Mouse (Mus musculus) heart, postnatal 0 days (tissue): ENCODE data around the gene Iqcf3. TPM values are rescaled to one million over a fixed set of nuclear protein-coding genes. Genes with fewer than 3 reads are reported as not detected.

ENCODE experiments used
- ATAC-seq: fragments of 200-750 bp; cut with Nextera tagmentation; 2 replicates; pipeline ENCODE4 v1.8.0; 2017; ENCODE audit warnings: low read depth, moderate number of reproducible peaks, moderate library complexity; ENCODE audit not compliant: insufficient read depth
- DNase-seq: peaks from one replicate; pipeline ENCODE4 v3.0.0-alpha.2; 2016; ENCODE audit warnings: low spot score
- H3K27ac ChIP-seq: fragments of 300-500 bp; sonication (generic); 2 replicates; pipeline ENCODE4 v1.5.1; 2014; ENCODE audit warnings: low read depth, mild to moderate bottlenecking
- H3K27me3 ChIP-seq: fragments of 300-500 bp; sonication (generic); 2 replicates; pipeline ENCODE4 v1.6.1; 2014; ENCODE audit warnings: low read length, mixed read lengths; ENCODE audit not compliant: control insufficient read depth, insufficient read depth
- H3K36me3 ChIP-seq: fragments of 300-500 bp; sonication (generic); replicated peaks from 2 replicates; pipeline ENCODE4 v1.6.1; 2014; ENCODE audit warnings: low read length, mixed read lengths; ENCODE audit not compliant: control insufficient read depth, insufficient read depth
- H3K4me1 ChIP-seq: fragments of 300-500 bp; sonication (generic); 2 replicates; pipeline ENCODE4 v1.6.1; 2014; ENCODE audit warnings: antibody characterized with exemption; ENCODE audit not compliant: control insufficient read depth, insufficient read depth
- H3K4me2 ChIP-seq: fragments of 300-500 bp; sonication (generic); 2 replicates; pipeline ENCODE4 v1.6.1; 2014; ENCODE audit warnings: low read depth, mild to moderate bottlenecking, low read length, moderate library complexity
- H3K4me3 ChIP-seq: fragments of 300-500 bp; sonication (generic); 2 replicates; pipeline ENCODE4 v1.5.1; 2014; ENCODE audit warnings: low read depth, low read length
- H3K9ac ChIP-seq: fragments of 300-500 bp; sonication (generic); replicated peaks from 2 replicates; pipeline ENCODE4 v1.6.1; 2014; ENCODE audit warnings: low read depth, low read length, mixed read lengths
- H3K9me3 ChIP-seq: fragments of 300-500 bp; sonication (generic); replicated peaks from 2 replicates; pipeline ENCODE4 v1.6.1; 2016; ENCODE audit warnings: low read length; ENCODE audit not compliant: control insufficient read depth
- CTCF ChIP-seq: IDR thresholded peaks from 2 replicates; pipeline ENCODE4 v1.5.1; 2016; ENCODE audit warnings: antibody characterized with exemption, control low read depth, low read depth
- EP300 ChIP-seq: IDR thresholded peaks from 2 replicates; pipeline ENCODE4 v1.6.1; 2016; ENCODE audit warnings: antibody characterized with exemption, low read depth
- WGBS: fragments of 180-500 bp; shearing (Covaris S2); extraction: QIAGEN DNeasy Blood & Tissue Kit; methylation state at CpG from one replicate; pipeline ENCODE4 v1.1.7; 2014; 5-methylcytosine and 5-hydroxymethylcytosine counted together
- polyA plus RNA-seq: library from polyadenylated mRNA; unstranded; fragments of >200 nt; fragmentation: Nextera tagmentation; extraction: Ambion mirVana; gene quantifications from 2 replicates; pipeline ENCODE4 v1.2.1, GENCODE M21; 2015
- total RNA-seq: library from RNA; depleted of rRNA; stranded (reverse); fragments of >200 nt; gene quantifications from 2 replicates; pipeline ENCODE4 v1.2.3, GENCODE M21; 2014; ENCODE audit warnings: low replicate concordance

Gene Iqcf3
- total and polyA plus RNA-seq, 2 experiments from 2014 or later: not detected

DNA sequence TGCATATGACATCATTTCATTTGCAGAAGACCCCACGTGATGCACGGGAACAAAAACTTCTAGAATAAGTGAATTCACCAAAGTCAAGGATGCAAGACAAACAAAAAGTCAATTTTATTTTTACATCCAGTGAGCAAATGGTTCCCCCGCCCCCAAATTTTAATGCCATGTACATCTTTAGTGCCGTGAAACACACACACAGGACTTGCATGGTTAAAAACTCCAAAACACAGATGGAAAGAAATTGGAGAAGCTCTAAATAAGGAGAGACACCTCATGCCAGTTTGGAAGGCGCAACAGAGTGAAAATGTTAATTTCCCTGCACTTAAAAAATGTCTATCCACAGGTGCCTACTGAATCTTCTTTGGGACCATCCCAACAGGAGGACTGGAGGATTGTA lies 30.7 kb upstream of the Iqcf3 start:
- Histone ChIP-seq H3K36me3 (no peaks in the 10 kb centered on the region), H3K4me3 (no peak overlapping the region), H3K4me1 (no peaks in the 10 kb centered on the region), H3K27me3 (no peaks in the 10 kb centered on the region), H3K9me3 (no peaks in the 10 kb centered on the region), H3K27ac (no peak overlapping the region), H3K9ac (no peak overlapping the region), H3K4me2 (no peak overlapping the region)
- TF ChIP-seq EP300: no peak
- DNase-seq (no peak), ATAC-seq (no peak)
- 85% methylated on average over 5 of the region's 5 CpGs for WGBS

DNA sequence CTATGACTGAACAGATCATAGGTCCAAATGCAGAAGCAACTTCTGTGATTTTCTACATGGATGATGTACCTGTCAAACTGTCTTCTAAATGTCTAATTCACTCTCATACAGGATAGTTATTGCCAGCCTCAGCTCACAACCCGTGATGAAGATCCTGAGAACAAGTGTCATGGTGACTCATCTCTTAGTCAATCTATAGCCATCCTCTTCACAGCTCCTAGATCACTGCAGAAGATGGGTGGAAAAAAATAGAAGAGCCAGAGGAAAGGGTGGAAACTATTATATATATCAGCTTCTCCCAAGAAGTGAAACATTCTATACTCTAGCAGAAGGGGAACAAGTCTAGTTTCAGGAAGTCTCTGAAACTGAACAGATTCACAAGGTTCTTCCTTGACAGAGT lies 21.1 kb upstream of the Iqcf3 start:
- TF ChIP-seq EP300 (no peak), CTCF (no peak)
- H3K4me3 ChIP-seq: no peak overlapping the region
- WGBS: 44% methylated on average over 1 of the region's 1 CpGs

DNA sequence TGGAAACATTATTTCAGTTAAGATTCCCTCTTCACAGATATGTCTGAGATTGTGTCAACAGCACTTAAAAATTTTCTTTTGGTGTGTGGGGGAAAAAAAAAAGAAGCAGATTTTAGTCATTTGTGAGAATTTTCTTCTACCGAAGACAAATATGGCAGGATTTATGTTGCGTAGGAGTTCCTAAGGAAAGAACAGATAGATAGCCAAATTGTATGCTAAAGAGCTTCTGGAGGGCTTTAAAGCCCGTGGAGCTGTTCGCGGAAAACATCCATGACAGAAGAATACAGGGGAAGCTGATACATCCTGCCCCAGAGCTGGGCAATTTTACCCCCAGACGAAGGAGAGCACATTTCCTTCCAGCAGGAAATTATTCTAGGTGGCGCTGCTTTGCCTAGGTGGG lies 18.6 kb upstream of the Iqcf3 start:
- no peak for TF ChIP-seq EP300
- TF ChIP-seq CTCF: no peak
- Histone ChIP-seq H3K4me2 (no peak overlapping the region), H3K27me3 (no peaks in the 10 kb centered on the region), H3K9ac (no peak overlapping the region), H3K4me1 (no peaks in the 10 kb centered on the region), H3K9me3 (0 out of 2 replicates have a peak, but pooled peaks cover 4% of the 10 kb centered on the region), H3K36me3 (no peaks in the 10 kb centered on the region), H3K27ac (no peak overlapping the region), H3K4me3 (no peak overlapping the region)
- ATAC-seq (no peak), DNase-seq (no peak)
- 83% methylated on average over 7 of the region's 7 CpGs for WGBS

More for the DNA sequence above, 21.1 kb upstream of the Iqcf3 start:
- DNase-seq: no peak
- Histone ChIP-seq H3K9me3 (0 out of 2 replicates have a peak, but pooled peaks cover 4% of the 10 kb centered on the region), H3K4me1 (no peaks in the 10 kb centered on the region), H3K4me2 (no peak overlapping the region), H3K27ac (no peak overlapping the region), H3K9ac (no peak overlapping the region), H3K27me3 (no peaks in the 10 kb centered on the region), H3K36me3 (no peaks in the 10 kb centered on the region)
- ATAC-seq: no peak

DNA sequence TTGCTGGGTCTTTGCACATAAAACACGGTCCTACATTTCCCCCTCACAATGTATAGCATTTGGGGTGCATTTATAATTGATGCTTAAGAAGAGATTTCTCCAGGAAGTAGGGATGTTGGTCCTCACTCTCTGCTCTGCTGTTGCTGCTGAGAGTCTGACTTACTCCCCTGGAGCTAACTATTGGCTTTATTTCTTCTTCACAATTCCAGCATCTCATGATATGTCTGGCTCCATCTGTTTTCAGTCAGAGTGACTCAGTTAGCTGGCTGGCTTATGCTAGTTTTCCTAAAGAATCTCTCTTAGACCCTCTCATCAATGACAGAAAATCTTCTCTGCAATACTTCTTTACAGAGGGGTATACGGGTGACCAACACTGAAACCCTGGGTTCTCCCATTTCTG lies 14.7 kb upstream of the Iqcf3 start:
- H3K9me3 ChIP-seq: 0 out of 2 replicates have a peak, but pooled peaks cover 4% of the 10 kb centered on the region
- no peaks in the 10 kb centered on the region for H3K4me1 ChIP-seq
- no peak for DNase-seq
- ATAC-seq: no peak
- no peak overlapping the region for H3K9ac ChIP-seq
- TF ChIP-seq EP300: no peak
- no peak for TF ChIP-seq CTCF
- H3K4me2 ChIP-seq: no peak overlapping the region
- H3K36me3 ChIP-seq: no peaks in the 10 kb centered on the region
- 56% methylated on average over 2 of the region's 2 CpGs for WGBS
- H3K4me3 ChIP-seq: no peak overlapping the region
- no peak overlapping the region for H3K27ac ChIP-seq
- H3K27me3 ChIP-seq: no peaks in the 10 kb centered on the region

DNA sequence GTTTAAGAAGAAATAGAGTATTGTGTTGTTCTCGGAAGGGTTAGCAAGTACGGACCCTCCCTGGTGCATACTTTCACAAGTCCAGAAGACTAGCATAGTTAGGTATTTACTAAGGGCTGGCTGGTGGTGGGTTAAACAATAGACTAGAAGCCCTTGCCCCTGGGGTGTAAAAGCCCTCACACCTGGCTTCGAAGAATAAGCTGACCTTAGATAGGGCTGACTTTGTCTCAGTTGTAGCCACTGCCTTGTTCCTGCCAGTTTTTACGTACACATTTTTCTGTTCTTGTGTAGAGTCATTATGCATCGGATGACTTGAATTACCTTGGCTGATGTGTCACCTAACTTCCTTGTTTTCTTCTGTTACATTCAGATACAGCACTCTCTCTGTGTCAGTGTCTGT lies 11.9 kb upstream of the Iqcf3 start:
- WGBS: 78% methylated on average over 5 of the region's 5 CpGs
- no peak overlapping the region for H3K4me3 ChIP-seq
- H3K27me3 ChIP-seq: no peaks in the 10 kb centered on the region
- TF ChIP-seq CTCF (no peak), EP300 (no peak)
- H3K4me1 ChIP-seq: no peaks in the 10 kb centered on the region
- DNase-seq (no peak), ATAC-seq (no peak)
- no peak overlapping the region for H3K27ac ChIP-seq
- no peak overlapping the region for H3K9ac ChIP-seq
- no peak overlapping the region for H3K4me2 ChIP-seq
- H3K9me3 ChIP-seq: no peaks in the 10 kb centered on the region
- no peaks in the 10 kb centered on the region for H3K36me3 ChIP-seq

DNA sequence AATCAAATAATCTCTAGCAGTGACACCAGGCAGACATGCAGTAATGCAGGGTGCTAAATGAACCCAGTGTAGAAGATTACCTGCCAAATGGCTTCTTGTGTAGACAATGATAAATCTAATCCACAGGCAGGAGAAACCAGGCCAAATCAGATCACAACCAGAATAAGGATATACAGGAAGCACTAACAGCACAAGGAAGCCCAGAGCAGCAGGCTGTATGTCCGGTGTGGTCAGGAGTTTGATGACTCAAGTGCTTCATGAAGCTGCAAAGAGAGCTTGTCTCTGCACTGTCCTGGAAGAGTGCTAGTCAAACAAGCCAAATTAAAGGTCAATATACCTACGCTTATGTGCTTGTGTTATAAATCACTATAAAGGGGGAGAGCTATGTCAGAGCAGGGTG lies 10.8 kb upstream of the Iqcf3 start:
- Histone ChIP-seq H3K27me3 (no peaks in the 10 kb centered on the region), H3K4me1 (no peaks in the 10 kb centered on the region), H3K4me3 (no peak overlapping the region), H3K36me3 (no peaks in the 10 kb centered on the region), H3K9ac (no peak overlapping the region), H3K9me3 (no peaks in the 10 kb centered on the region), H3K4me2 (no peak overlapping the region), H3K27ac (no peak overlapping the region)
- WGBS: 79% methylated on average over 2 of the region's 2 CpGs
- DNase-seq (no peak), ATAC-seq (no peak)
- TF ChIP-seq EP300: no peak
- no peak for TF ChIP-seq CTCF
